Mouse (Mus musculus) MEL (cell line): ENCODE results near the gene Alox5. TPM values are rescaled to one million over a fixed set of nuclear protein-coding genes. Genes with fewer than 3 reads are reported as not detected.

ENCODE experiments used
- DNase-seq: peaks from one replicate; pipeline ENCODE4 v3.0.0; 2011; ENCODE audit warnings: low read depth, low spot score
- H3K27ac ChIP-seq: 2 replicates; pipeline ENCODE4 v1.5.1; 2012; ENCODE audit warnings: low read depth, mild to moderate bottlenecking, control low read depth, low read length, moderate library complexity; ENCODE audit not compliant: control insufficient read depth
- H3K27me3 ChIP-seq, 2 experiments: fragments of 150-350 bp in 1 of 2; sonication (generic) in 1 of 2; 2 replicates each; pipeline ENCODE4 v1.6.1; 2012; ENCODE audit warnings: low read length in 2 of 2, mild to moderate bottlenecking in 2 of 2, improper control_type of control experiment in 1 of 2, moderate library complexity in 1 of 2; ENCODE audit not compliant: insufficient read depth in 2 of 2, control insufficient read depth in 1 of 2
- H3K36me3 ChIP-seq, 2 experiments: 2 replicates each; pipeline ENCODE4 v1.6.1; 2012 to 2014; ENCODE audit warnings: low read length in 2 of 2, improper control_type of control experiment in 1 of 2, inconsistent platforms in 1 of 2, mild to moderate bottlenecking in 1 of 2; ENCODE audit not compliant: insufficient read depth in 2 of 2, control insufficient read depth in 1 of 2
- H3K4me1 ChIP-seq, 2 experiments: fragments of 150-350 bp in 1 of 2; sonication (generic) in 1 of 2; 2 replicates each; pipeline ENCODE4 v1.6.1; 2012; ENCODE audit warnings: low read length in 2 of 2, improper control_type of control experiment in 1 of 2, mild to moderate bottlenecking in 1 of 2; ENCODE audit not compliant: insufficient read depth in 2 of 2, control insufficient read depth in 1 of 2
- H3K4me3 ChIP-seq, 2 experiments: fragments of 150-350 bp in 1 of 2; sonication (generic) in 1 of 2; 2 replicates each; pipeline ENCODE4 v1.5.1; 2012; ENCODE audit warnings: low read depth in 2 of 2, low read length in 2 of 2, mild to moderate bottlenecking in 2 of 2, moderate library complexity in 2 of 2, control low read depth in 1 of 2, improper control_type of control experiment in 1 of 2; ENCODE audit not compliant: control insufficient read depth in 1 of 2, insufficient read depth in 1 of 2
- H3K79me2 ChIP-seq: 2 replicates; pipeline ENCODE4 v1.6.1; 2012; ENCODE audit warnings: mild to moderate bottlenecking, low read length, moderate library complexity; ENCODE audit not compliant: control insufficient read depth, poor library complexity, insufficient read depth
- H3K9ac ChIP-seq: 2 replicates; pipeline ENCODE4 v1.6.1; 2012; ENCODE audit warnings: low read depth, mild to moderate bottlenecking, control low read depth, low read length, moderate library complexity; ENCODE audit not compliant: control insufficient read depth, poor library complexity, severe bottlenecking
- H3K9me3 ChIP-seq: fragments of 150-350 bp; sonication (generic); replicated peaks from 2 replicates; pipeline ENCODE4 v1.6.1; 2012; ENCODE audit warnings: mild to moderate bottlenecking, low read length, improper control_type of control experiment, moderate library complexity; ENCODE audit not compliant: insufficient read depth
- BHLHE40 ChIP-seq: IDR thresholded peaks from 2 replicates; pipeline ENCODE4 v1.6.1; 2012; ENCODE audit warnings: low read depth, mild to moderate bottlenecking, inconsistent platforms, low read length, improper control_type of control experiment, borderline replicate concordance
- CHD1 ChIP-seq: IDR thresholded peaks from 2 replicates; pipeline ENCODE4 v1.6.1; 2012; ENCODE audit warnings: low read depth, mild to moderate bottlenecking, inconsistent platforms, low read length, improper control_type of control experiment
- CTCF ChIP-seq, 3 experiments: IDR thresholded peaks in 2 of 3; conservative IDR thresholded peaks in 1 of 3; 2 replicates each; pipeline ENCODE4 v1.5.1; 2011 to 2012; ENCODE audit warnings: low read length in 3 of 3, low read depth in 2 of 3, mild to moderate bottlenecking in 2 of 3, improper control_type of control experiment in 1 of 3, inconsistent platforms in 1 of 3, mixed read lengths in 1 of 3, moderate library complexity in 1 of 3; ENCODE audit not compliant: control insufficient read depth in 1 of 3, insufficient read depth in 1 of 3, poor library complexity in 1 of 3, severe bottlenecking in 1 of 3
- E2F4 ChIP-seq: IDR thresholded peaks from 2 replicates; pipeline ENCODE4 v1.6.1; 2011; ENCODE audit warnings: low read depth, low read length, improper control_type of control experiment, borderline replicate concordance
- EP300 ChIP-seq, 2 experiments: IDR thresholded peaks; 2 replicates each; pipeline ENCODE4 v1.6.1; 2011; ENCODE audit warnings: improper control_type of control experiment in 2 of 2, low read length in 2 of 2, low read depth in 1 of 2, mild to moderate bottlenecking in 1 of 2
- ETS1 ChIP-seq: IDR thresholded peaks from 2 replicates; pipeline ENCODE4 v1.6.1; 2012; ENCODE audit warnings: low read depth, mild to moderate bottlenecking, inconsistent platforms, low read length, improper control_type of control experiment, moderate library complexity
- GABPA ChIP-seq: IDR thresholded peaks from 2 replicates; pipeline ENCODE4 v1.6.1; 2012; ENCODE audit warnings: low read depth, mild to moderate bottlenecking, inconsistent platforms, low read length, improper control_type of control experiment, moderate library complexity
- JUND ChIP-seq: IDR thresholded peaks from 2 replicates; pipeline ENCODE4 v1.6.1; 2011; ENCODE audit warnings: low read depth, mild to moderate bottlenecking, improper control_type of control experiment, low read length
- KAT2A ChIP-seq: conservative IDR thresholded peaks from 2 replicates; pipeline ENCODE4 v1.6.1; 2012; ENCODE audit warnings: low read depth, low read length, improper control_type of control experiment, inconsistent platforms
- MAZ ChIP-seq: IDR thresholded peaks from 2 replicates; pipeline ENCODE4 v1.6.1; 2012; ENCODE audit warnings: low read depth, mild to moderate bottlenecking, inconsistent platforms, low read length, improper control_type of control experiment
- MYB ChIP-seq: IDR thresholded peaks from 2 replicates; pipeline ENCODE4 v1.6.1; 2011; ENCODE audit warnings: mild to moderate bottlenecking, low read depth, low read length, improper control_type of control experiment
- MYC ChIP-seq: IDR thresholded peaks from 2 replicates; pipeline ENCODE4 v1.6.1; 2011; ENCODE audit warnings: low read depth, mild to moderate bottlenecking, low read length, improper control_type of control experiment, moderate library complexity
- NRF1 ChIP-seq: IDR thresholded peaks from 2 replicates; pipeline ENCODE4 v1.6.1; 2014; ENCODE audit warnings: low read depth, mild to moderate bottlenecking, inconsistent platforms, low read length, improper control_type of control experiment, moderate library complexity; ENCODE audit not compliant: poor library complexity, insufficient read depth, severe bottlenecking
- POLR2A ChIP-seq, 2 experiments: IDR thresholded peaks; 2 replicates each; pipeline ENCODE4 v1.6.1; 2011 to 2012; ENCODE audit warnings: low read length in 2 of 2, mild to moderate bottlenecking in 2 of 2, control low read depth in 1 of 2, improper control_type of control experiment in 1 of 2, low read depth in 1 of 2, moderate library complexity in 1 of 2; ENCODE audit not compliant: control insufficient read depth in 1 of 2, insufficient read depth in 1 of 2, poor library complexity in 1 of 2
- POLR2AphosphoS5 ChIP-seq: IDR thresholded peaks from 2 replicates; pipeline ENCODE4 v1.6.1; 2012; ENCODE audit warnings: low read depth, borderline replicate concordance, mild to moderate bottlenecking, inconsistent platforms, low read length, moderate library complexity, mixed read lengths
- RAD21 ChIP-seq: IDR thresholded peaks from 2 replicates; pipeline ENCODE4 v1.6.1; 2011; ENCODE audit warnings: mild to moderate bottlenecking, low read depth, low read length, improper control_type of control experiment
- SIN3A ChIP-seq: IDR thresholded peaks from 2 replicates; pipeline ENCODE4 v1.6.1; 2012; ENCODE audit warnings: low read length, improper control_type of control experiment, inconsistent platforms
- SMC3 ChIP-seq: IDR thresholded peaks from 2 replicates; pipeline ENCODE4 v1.6.1; 2011; ENCODE audit warnings: low read depth, low read length, improper control_type of control experiment
- TAL1 ChIP-seq: IDR thresholded peaks from 2 replicates; pipeline ENCODE4 v1.6.1; 2012; ENCODE audit warnings: mild to moderate bottlenecking, inconsistent platforms, low read length, moderate library complexity, mixed read lengths
- TCF12 ChIP-seq: IDR thresholded peaks from 2 replicates; pipeline ENCODE4 v1.6.1; 2014; ENCODE audit warnings: low read depth, mild to moderate bottlenecking, inconsistent platforms, low read length, improper control_type of control experiment, moderate library complexity
- UBTF ChIP-seq: IDR thresholded peaks from 2 replicates; pipeline ENCODE4 v1.6.1; 2012; ENCODE audit warnings: low read depth, mild to moderate bottlenecking, inconsistent platforms, low read length, improper control_type of control experiment, moderate library complexity, borderline replicate concordance; ENCODE audit not compliant: insufficient read depth
- USF2 ChIP-seq, 2 experiments: IDR thresholded peaks; 2 replicates each; pipeline ENCODE4 v1.6.1; 2011 to 2012; ENCODE audit warnings: improper control_type of control experiment in 2 of 2, low read length in 2 of 2, borderline replicate concordance in 1 of 2, inconsistent platforms in 1 of 2, low read depth in 1 of 2, mild to moderate bottlenecking in 1 of 2; ENCODE audit not compliant: insufficient read depth in 1 of 2
- ZC3H11A ChIP-seq: IDR thresholded peaks from 2 replicates; pipeline ENCODE4 v1.6.1; 2012; ENCODE audit warnings: low read depth, mild to moderate bottlenecking, inconsistent platforms, low read length, improper control_type of control experiment
- ZKSCAN1 ChIP-seq: IDR thresholded peaks from 2 replicates; pipeline ENCODE4 v1.6.1; 2012; ENCODE audit warnings: low read depth, mild to moderate bottlenecking, inconsistent platforms, low read length, improper control_type of control experiment, moderate library complexity
- ZMIZ1 ChIP-seq: IDR thresholded peaks from 2 replicates; pipeline ENCODE4 v1.6.1; 2012; ENCODE audit warnings: low read depth, mild to moderate bottlenecking, inconsistent platforms, low read length, improper control_type of control experiment, moderate library complexity
- ZNF384 ChIP-seq: IDR thresholded peaks from 2 replicates; pipeline ENCODE4 v1.6.1; 2012; ENCODE audit warnings: low read depth, mild to moderate bottlenecking, inconsistent platforms, low read length, improper control_type of control experiment
- polyA plus RNA-seq, 2 experiments: library from polyadenylated mRNA; stranded (reverse) in 1 of 2; unstranded in 1 of 2; fragments of >175 nt in 1 of 2; fragments of >200 nt in 1 of 2; gene quantifications; 2 replicates each; pipeline versions ENCODE4 v1.2.1 to v1.2.4; 2012; ENCODE audit warnings: low replicate concordance in 2 of 2, low read depth in 1 of 2; ENCODE audit not compliant: insufficient read length in 2 of 2, insufficient read depth in 1 of 2, missing spikeins in 1 of 2
- total RNA-seq: library from RNA; depleted of rRNA; stranded (reverse); fragments of 300-350 nt; gene quantifications from 2 replicates; pipeline ENCODE4 v1.2.3, GENCODE M21; 2012

Gene Alox5
- total and polyA plus RNA-seq, 3 experiments: 1.1 to 5.7 TPM; not detected in 1

DNA sequence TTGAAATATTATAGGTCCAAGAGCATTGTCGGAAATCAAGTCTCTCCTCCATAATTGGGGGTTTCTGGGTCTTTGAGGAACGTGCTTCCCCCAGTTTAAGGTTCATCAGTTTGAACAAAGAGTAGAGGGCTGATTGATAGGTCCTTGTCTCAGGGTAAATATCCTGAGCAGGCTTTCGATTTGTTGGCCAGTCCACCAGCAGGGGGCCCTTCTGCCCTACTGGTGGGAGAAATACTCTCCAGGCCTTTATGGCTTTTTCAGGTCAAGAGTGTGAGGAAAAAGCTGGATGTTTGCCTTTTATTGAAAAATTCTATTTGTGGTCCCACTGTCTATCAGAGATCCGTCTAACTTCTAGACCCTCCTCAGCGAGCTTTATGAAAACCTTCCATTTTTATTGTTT is 32.7 kb downstream of the Alox5 start (continued):
- TF ChIP-seq CTCF (IDR thresholded peaks at IDR 0.05 in 2 of 3, conservative IDR thresholded peaks at IDR 0.05 in 1 of 3; ENCODE audit: control insufficient read depth in 1 of 3, insufficient read depth in 1 of 3, low read depth in 2 of 3, low read length in 3 of 3, poor library complexity in 1 of 3, severe bottlenecking in 1 of 3) (peak; percentile 46 to 77 (median 66)), CHD1 (no peak)
- TF ChIP-seq, all 39 proteins: peak for 4

GRCm38 (mm10) chr6:116427552-116427951 is 33.4 kb downstream of the Alox5 start:
- H3K27me3 ChIP-seq: no peaks in the 10 kb centered on the region
- no peaks in the 10 kb centered on the region for H3K79me2 ChIP-seq
- DNase-seq: no peak
- H3K27ac ChIP-seq: no peak overlapping the region
- no peaks in the 10 kb centered on the region for H3K4me1 ChIP-seq
- no peaks in the 10 kb centered on the region for H3K36me3 ChIP-seq
- TF ChIP-seq ZMIZ1 (no peak), NRF1 (no peak), CTCF (IDR thresholded peaks at IDR 0.05 in 2 of 3, conservative IDR thresholded peaks at IDR 0.05 in 1 of 3; ENCODE audit: control insufficient read depth in 1 of 3, insufficient read depth in 1 of 3, low read depth in 2 of 3, low read length in 3 of 3, poor library complexity in 1 of 3, severe bottlenecking in 1 of 3) (no peak), ZNF384 (no peak), EP300 (IDR thresholded peaks at IDR 0.05; ENCODE audit: low read depth in 1 of 2, low read length in 2 of 2) (no peak), ZKSCAN1 (no peak), TAL1 (no peak), MYC (no peak)
- no peak overlapping the region for H3K9ac ChIP-seq
- no peaks in the 10 kb centered on the region for H3K9me3 ChIP-seq
- no peak overlapping the region for H3K4me3 ChIP-seq

DNA sequence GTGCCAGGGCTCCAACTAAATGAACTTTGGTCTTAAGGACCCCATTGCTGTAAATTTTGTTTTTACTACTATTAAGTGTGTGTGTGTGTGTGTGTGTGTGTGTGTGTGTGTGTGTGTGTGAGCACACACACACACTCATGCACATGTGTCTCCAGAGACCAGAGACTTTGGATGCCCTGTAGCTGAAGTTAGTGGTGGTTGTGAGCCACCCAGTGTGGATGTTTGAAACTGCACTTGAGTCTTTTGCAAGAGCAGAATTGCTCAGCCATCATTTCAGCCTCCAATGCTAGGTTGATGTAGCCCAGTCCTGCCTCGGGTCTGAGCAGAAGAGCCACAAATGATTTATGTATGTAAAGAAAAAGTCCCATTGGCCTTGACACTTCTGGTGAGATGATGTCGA is 37.3 kb downstream of the Alox5 start:
- Histone ChIP-seq H3K9ac (no peak overlapping the region), H3K4me1 (no peaks in the 10 kb centered on the region), H3K4me3 (no peak overlapping the region), H3K27me3 (no peaks in the 10 kb centered on the region), H3K36me3 (no peaks in the 10 kb centered on the region), H3K27ac (no peak overlapping the region), H3K79me2 (no peaks in the 10 kb centered on the region), H3K9me3 (no peaks in the 10 kb centered on the region)
- TF ChIP-seq ETS1: no peak
- no peak for TF ChIP-seq EP300 (IDR thresholded peaks at IDR 0.05; ENCODE audit: low read depth in 1 of 2, low read length in 2 of 2)
- no peak for TF ChIP-seq CHD1
- no peak for TF ChIP-seq MAZ
- no peak for TF ChIP-seq POLR2A (IDR thresholded peaks at IDR 0.05; ENCODE audit: control insufficient read depth in 1 of 2, insufficient read depth in 1 of 2, low read depth in 1 of 2, low read length in 2 of 2, poor library complexity in 1 of 2)
- no peak for TF ChIP-seq UBTF
- peak; percentile 55 for TF ChIP-seq RAD21
- no peak for TF ChIP-seq E2F4
- no peak for TF ChIP-seq TCF12
- no peak for TF ChIP-seq BHLHE40
- no peak for TF ChIP-seq GABPA
- TF ChIP-seq KAT2A: no peak
- no peak for TF ChIP-seq POLR2AphosphoS5
- TF ChIP-seq ZC3H11A: peak; percentile 47
- TF ChIP-seq SMC3: peak; percentile 71
- no peak for TF ChIP-seq MYB
- TF ChIP-seq CTCF (IDR thresholded peaks at IDR 0.05 in 2 of 3, conservative IDR thresholded peaks at IDR 0.05 in 1 of 3; ENCODE audit: control insufficient read depth in 1 of 3, insufficient read depth in 1 of 3, low read depth in 2 of 3, low read length in 3 of 3, poor library complexity in 1 of 3, severe bottlenecking in 1 of 3): peak in 2 of 3 experiments; percentile 20 to 59; a peak in 3 of 6 replicates
- TF ChIP-seq USF2 (IDR thresholded peaks at IDR 0.05; ENCODE audit: borderline replicate concordance in 1 of 2, insufficient read depth in 1 of 2, low read depth in 1 of 2, low read length in 2 of 2): no peak
- no peak for TF ChIP-seq SIN3A
- no peak for TF ChIP-seq JUND
- DNase-seq: peak; percentile 27
